Mouse (Mus musculus) spleen, adult 2 months (tissue): Measurements from ENCODE around the gene Kalrn. TPM values are rescaled to one million over a fixed set of nuclear protein-coding genes. Genes with fewer than 3 reads are reported as not detected.

Source experiments
- DNase-seq, 2 experiments: peaks; one replicate each; pipeline versions ENCODE4 v3.0.0 to v3.0.0-alpha.2; 2012 to 2021; ENCODE audit warnings: low spot score in 2 of 2, low read depth in 1 of 2
- H3K27ac ChIP-seq: fragments of 200-500 bp; 2 replicates; pipeline ENCODE4 v1.5.1; 2012; ENCODE audit warnings: low read length, inconsistent platforms; ENCODE audit not compliant: insufficient read depth
- H3K27me3 ChIP-seq: fragments of 200-500 bp; 2 replicates; pipeline ENCODE4 v1.6.1; 2012; ENCODE audit warnings: mild to moderate bottlenecking, moderate library complexity, low read length, inconsistent platforms; ENCODE audit not compliant: control insufficient read depth, insufficient read depth
- H3K36me3 ChIP-seq: fragments of 200-500 bp; 2 replicates; pipeline ENCODE4 v1.6.1; 2012; ENCODE audit warnings: mild to moderate bottlenecking, low read length, inconsistent platforms; ENCODE audit not compliant: control insufficient read depth, insufficient read depth
- H3K4me1 ChIP-seq: fragments of 200-500 bp; 2 replicates; pipeline ENCODE4 v1.6.1; 2011; ENCODE audit warnings: inconsistent platforms; ENCODE audit not compliant: control insufficient read depth, insufficient read depth, insufficient read length
- H3K4me3 ChIP-seq: fragments of 200-500 bp; 2 replicates; pipeline ENCODE4 v1.5.1; 2011; ENCODE audit warnings: mild to moderate bottlenecking, inconsistent platforms; ENCODE audit not compliant: insufficient read depth, insufficient read length; ENCODE audit errors: extremely low read depth
- CTCF ChIP-seq: fragments of 200-500 bp; IDR thresholded peaks from 2 replicates; pipeline ENCODE4 v1.5.1; 2011; ENCODE audit warnings: mild to moderate bottlenecking, inconsistent platforms; ENCODE audit not compliant: insufficient read depth, insufficient read length, insufficient replicate concordance; ENCODE audit errors: extremely low read depth
- POLR2A ChIP-seq: fragments of 200-500 bp; IDR thresholded peaks from 2 replicates; pipeline ENCODE4 v1.6.1; 2011; ENCODE audit warnings: low read depth, low read length, inconsistent platforms
- WGBS: fragments of 180-500 bp; shearing (Covaris S2); methylation state at CpG from one replicate; pipeline ENCODE4 v1.1.7; 2018; 5-methylcytosine and 5-hydroxymethylcytosine counted together
- polyA plus RNA-seq: library from polyadenylated mRNA; depleted of rRNA; stranded (reverse); fragments of >200 nt; gene quantifications from 2 replicates; pipeline ENCODE4 v1.2.3, GENCODE M21; 2012

The Kalrn gene
- polyA plus RNA-seq, 1 experiment, result 7.6 TPM

DNA sequence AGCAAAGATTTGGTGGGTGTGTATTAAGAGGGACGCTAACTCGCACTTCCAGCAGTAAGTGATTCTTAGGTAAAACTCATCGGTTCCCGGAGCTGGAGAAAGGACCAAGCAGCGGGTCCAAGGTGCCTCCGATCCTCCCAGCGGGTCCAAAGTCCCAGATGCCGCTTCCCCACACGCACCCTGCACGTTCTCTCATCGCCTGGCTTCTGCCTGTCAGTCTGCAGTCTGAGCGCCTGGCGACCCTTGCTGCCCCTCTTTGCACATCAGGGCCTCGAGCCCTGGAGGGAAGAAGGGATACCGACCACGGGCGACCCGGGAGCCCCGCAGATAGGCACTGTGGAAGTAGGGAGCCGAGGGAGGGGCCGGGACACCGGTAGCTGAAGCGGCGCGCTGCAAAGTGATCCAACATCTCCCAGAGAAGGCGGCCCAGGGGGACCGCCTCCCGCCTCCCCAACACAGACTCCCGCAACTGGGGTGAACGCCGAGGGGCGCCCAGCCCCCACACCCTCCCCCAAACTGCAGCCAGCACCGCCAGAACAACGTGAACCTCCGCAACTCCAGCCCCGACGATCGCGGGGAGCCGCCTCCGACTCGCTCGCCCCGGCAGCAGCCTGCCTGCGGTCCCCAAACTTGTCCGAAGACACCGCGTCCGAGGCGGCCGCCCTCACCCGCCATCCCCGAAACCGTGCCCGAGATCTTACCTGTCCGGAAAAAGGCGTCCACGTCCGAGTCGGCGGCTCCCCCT lies 754 bp downstream of the Kalrn start:
- WGBS, result 3% methylated on average over 59 of the region's 61 CpGs
- peak overlapping the region; percentile 47; the same call in 1 of the 2 replicates for H3K4me3 ChIP-seq
- H3K27me3 ChIP-seq, result peaks cover 21% of the 10 kb centered on the region
- no peak for DNase-seq
- peak overlapping the region; percentile 28; the same call in 1 of the 2 replicates for H3K27ac ChIP-seq
- peaks cover 3% of the 10 kb centered on the region for H3K4me1 ChIP-seq
- H3K36me3 ChIP-seq, result no peaks in the 10 kb centered on the region
- no peak for TF ChIP-seq POLR2A
- no peak for TF ChIP-seq CTCF

DNA sequence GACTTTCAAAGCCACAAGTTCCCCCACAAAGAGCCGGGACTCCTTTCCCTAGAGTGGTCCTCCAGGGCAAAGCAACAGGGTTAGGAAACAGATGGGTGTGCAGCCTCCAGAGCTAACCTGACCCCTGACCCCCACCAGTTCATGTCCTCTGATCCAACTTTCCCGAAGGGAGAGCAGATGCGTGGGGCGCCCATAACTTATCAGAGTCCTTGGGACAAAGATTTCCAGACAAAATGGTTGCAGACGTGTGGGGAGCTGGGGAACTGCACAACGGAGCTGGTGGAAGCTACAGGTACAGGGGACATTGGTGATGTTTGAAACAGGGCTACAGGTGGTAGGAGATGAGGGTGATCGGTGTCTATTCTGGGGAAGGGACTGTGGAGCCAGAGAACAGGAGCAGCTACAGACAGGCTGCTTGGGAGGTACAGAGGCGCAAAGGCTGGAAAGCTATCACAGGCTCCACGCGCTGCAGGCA lies 1.4 kb downstream of the Kalrn start:
- TF ChIP-seq CTCF, result no peak
- peaks cover 3% of the 10 kb centered on the region for H3K4me1 ChIP-seq
- WGBS, result 12% methylated on average over 10 of the region's 10 CpGs
- peaks cover 21% of the 10 kb centered on the region for H3K27me3 ChIP-seq
- no peak for DNase-seq
- no peaks in the 10 kb centered on the region for H3K36me3 ChIP-seq
- 0 out of 2 replicates have a peak overlapping the region, but pooled peaks have one; percentile 28 for H3K27ac ChIP-seq
- H3K4me3 ChIP-seq, result peak overlapping the region; percentile 47

DNA sequence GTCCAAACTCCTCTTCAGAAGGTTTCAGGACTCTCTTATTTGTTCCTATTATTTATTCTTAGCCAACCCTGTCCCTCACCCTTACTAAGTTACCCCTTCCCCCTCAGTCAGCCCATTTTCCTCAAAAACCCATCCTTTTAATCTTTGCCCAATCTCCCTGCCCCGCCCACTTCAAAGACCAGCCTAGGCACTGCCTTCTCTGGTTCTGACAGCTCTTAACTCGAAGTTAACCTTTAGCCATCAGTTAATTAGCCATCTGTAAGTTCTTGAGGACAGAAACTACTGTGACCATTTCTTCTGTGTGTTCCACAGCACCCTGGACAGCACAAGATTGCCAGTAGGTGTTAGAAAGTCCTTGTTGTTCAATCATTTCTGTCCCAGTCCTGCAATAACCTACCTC lies 3.4 kb downstream of the Kalrn start:
- Histone ChIP-seq H3K4me1 (peaks cover 3% of the 10 kb centered on the region), H3K4me3 (no peak overlapping the region), H3K36me3 (no peaks in the 10 kb centered on the region), H3K27ac (no peak overlapping the region), H3K27me3 (peaks cover 21% of the 10 kb centered on the region)
- TF ChIP-seq POLR2A, result no peak
- no peak for TF ChIP-seq CTCF
- no peak for DNase-seq
- WGBS, result 47% methylated on average over 2 of the region's 2 CpGs

- peaks cover 3% of the 10 kb centered on the region for H3K4me1 ChIP-seq
- no peak for DNase-seq
- no peak overlapping the region for H3K27ac ChIP-seq
- TF ChIP-seq CTCF (no peak), POLR2A (no peak)
- H3K27me3 ChIP-seq, result peaks cover 16% of the 10 kb centered on the region
- WGBS, result 68% methylated on average over 6 of the region's 6 CpGs
- H3K4me3 ChIP-seq, result no peak overlapping the region
- no peaks in the 10 kb centered on the region for H3K36me3 ChIP-seq
Observed at GRCm38 (mm10) chr16:34568831-34569230, 4.5 kb downstream of the Kalrn start.

- Histone ChIP-seq H3K4me3 (no peak overlapping the region), H3K27ac (no peak overlapping the region), H3K4me1 (no peaks in the 10 kb centered on the region), H3K27me3 (no peaks in the 10 kb centered on the region), H3K36me3 (no peaks in the 10 kb centered on the region)
- no peak for DNase-seq
- WGBS, result 59% methylated on average over 11 of the region's 11 CpGs
- TF ChIP-seq POLR2A (no peak), CTCF (no peak)
Observed at GRCm38 (mm10) chr16:34563593-34564280, 9.6 kb downstream of the Kalrn start.

DNA sequence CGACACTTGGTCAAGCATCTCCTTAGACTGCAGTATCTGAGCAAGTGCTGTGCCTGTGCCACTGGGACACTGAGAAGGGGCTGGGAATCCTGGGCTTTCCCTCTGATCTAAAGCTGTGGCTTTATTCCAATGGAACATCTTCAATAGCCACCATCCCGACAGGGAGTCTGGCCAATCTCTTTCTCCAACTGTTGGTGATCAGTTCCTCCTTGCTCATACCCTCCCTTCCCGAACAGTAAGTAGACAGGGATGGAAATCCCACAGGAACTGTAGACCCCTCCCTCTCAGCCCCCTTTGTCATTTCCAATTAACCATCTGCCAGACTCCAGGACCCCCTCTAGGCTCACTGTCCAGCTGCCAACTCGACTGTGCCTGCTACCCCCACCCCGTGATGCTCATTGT lies 11.6 kb downstream of the Kalrn start:
- DNase-seq, result no peak
- Histone ChIP-seq H3K27me3 (no peaks in the 10 kb centered on the region), H3K36me3 (no peaks in the 10 kb centered on the region), H3K27ac (no peak overlapping the region), H3K4me3 (no peak overlapping the region), H3K4me1 (no peaks in the 10 kb centered on the region)
- TF ChIP-seq POLR2A (no peak), CTCF (no peak)
- WGBS, result 63% methylated on average over 5 of the region's 5 CpGs

DNA sequence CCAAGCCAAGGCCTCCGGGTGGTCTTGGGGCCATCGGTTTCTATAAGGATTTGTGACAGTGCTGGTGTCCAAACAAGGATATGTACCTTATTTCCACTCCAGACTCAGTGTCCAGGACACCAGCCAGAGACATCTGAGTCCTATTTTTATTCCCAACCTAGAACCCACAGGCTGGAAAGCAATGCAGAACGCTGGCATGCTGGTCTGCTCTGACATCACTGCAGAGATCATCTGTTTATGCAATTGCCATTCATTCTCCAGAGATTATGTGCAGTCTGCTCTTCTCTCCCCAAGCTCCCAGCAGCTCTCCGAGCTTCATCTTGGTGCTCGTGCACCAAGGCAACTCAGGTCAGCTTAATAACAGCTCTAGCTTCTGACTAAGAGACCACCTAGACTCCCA lies 12.5 kb downstream of the Kalrn start:
- WGBS, result 84% methylated on average over 5 of the region's 5 CpGs
- TF ChIP-seq CTCF (no peak), POLR2A (no peak)
- no peak for DNase-seq
- Histone ChIP-seq H3K27me3 (no peaks in the 10 kb centered on the region), H3K4me3 (no peak overlapping the region), H3K36me3 (no peaks in the 10 kb centered on the region), H3K27ac (no peak overlapping the region), H3K4me1 (no peaks in the 10 kb centered on the region)
